Comparison of ENCODE assay signal across 11 mouse cellular contexts in the genomic region with DNA sequence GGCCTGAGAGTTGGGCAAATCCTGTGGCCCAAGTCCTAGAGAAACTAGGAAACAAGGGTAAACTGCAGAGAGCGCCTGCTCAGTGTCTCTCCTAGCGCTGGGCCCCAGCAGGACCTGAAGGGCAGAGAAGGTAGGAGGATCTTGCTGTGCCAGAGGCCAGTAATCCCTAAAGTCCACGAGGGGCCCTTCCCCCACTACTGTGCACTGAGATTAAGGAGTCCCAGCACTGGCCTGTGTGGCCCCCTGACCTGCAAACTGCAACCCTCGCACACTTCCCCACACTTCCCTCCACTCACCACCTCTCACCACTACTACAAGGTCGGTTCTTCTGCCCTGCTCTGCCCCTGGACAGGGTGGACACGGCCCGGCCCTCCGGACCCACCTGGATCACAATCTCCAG. TPM values are rescaled to one million over a fixed set of nuclear protein-coding genes. Genes with fewer than 3 reads are reported as not detected.
A peak's percentile ranks its signal among the peaks of the same experiment; 100 is the strongest.
DNase-seq lines count a peak whose midpoint lies in the region; ATAC-seq lines count a peak whose summit lies in the region.
"Had no signal": no experiment of that assay in that cellular context is flagged by ENCODE, and none has a peak within 500 bp of the region (broad histone marks: within the 10 kb centered on the region; RNA-seq: fewer than 3 reads in every experiment).

No protein-coding gene starts in this region.

- H3K27ac ChIP-seq in heart, embryonic 14.5 days (replicated peaks in 1 of 2; ENCODE audit: control insufficient read depth in 1 of 2, insufficient read depth in 1 of 2, low read depth in 2 of 2, low read length in 2 of 2), result peak overlapping the region; percentile 35 to 62
- H3K27ac ChIP-seq in forebrain, embryonic 13.5 days, result peak overlapping the region; percentile 96
- H3K27ac ChIP-seq in kidney, embryonic 15.5 days, result peak overlapping the region; percentile 96
- peak overlapping the region; percentile 71 for H3K27ac ChIP-seq in neural tube, embryonic 13.5 days (replicated peaks)

- H3K9me3 ChIP-seq in heart, embryonic 14.5 days (ENCODE audit: control insufficient read depth, low read length), result no peaks in the 10 kb centered on the region
- no peaks in the 10 kb centered on the region for H3K9me3 ChIP-seq in forebrain, embryonic 13.5 days (replicated peaks)
- H3K9me3 ChIP-seq in kidney, embryonic 15.5 days (replicated peaks), result no peaks in the 10 kb centered on the region
- H3K9me3 ChIP-seq in neural tube, embryonic 13.5 days, result no peaks in the 10 kb centered on the region

- H3K4me1 ChIP-seq in heart, embryonic 14.5 days (ENCODE audit: control insufficient read depth in 2 of 2, insufficient read depth in 2 of 2, low read length in 2 of 2), result peaks cover 17 to 19% of the 10 kb centered on the region in 2 experiments
- peaks cover 62% of the 10 kb centered on the region for H3K4me1 ChIP-seq in forebrain, embryonic 13.5 days
- peaks cover 66% of the 10 kb centered on the region for H3K4me1 ChIP-seq in kidney, embryonic 15.5 days
- peaks cover 56% of the 10 kb centered on the region for H3K4me1 ChIP-seq in neural tube, embryonic 13.5 days (replicated peaks)

- peaks cover 32% of the 10 kb centered on the region for H3K36me3 ChIP-seq in heart, embryonic 14.5 days (ENCODE audit: control insufficient read depth, insufficient read depth, low read length)
- peaks cover 37% of the 10 kb centered on the region; the same call in 1 of the 2 replicates for H3K36me3 ChIP-seq in forebrain, embryonic 13.5 days (ENCODE audit: poor library complexity, severe bottlenecking)
- peaks cover 34% of the 10 kb centered on the region for H3K36me3 ChIP-seq in kidney, embryonic 15.5 days
- peaks cover 23% of the 10 kb centered on the region for H3K36me3 ChIP-seq in neural tube, embryonic 13.5 days

- ATAC-seq in heart, embryonic 14.5 days (ENCODE audit: insufficient number of reproducible peaks, insufficient read depth, low FRiP score, low read depth), result no peak
- ATAC-seq in forebrain, embryonic 13.5 days, result no peak
- ATAC-seq in kidney, embryonic 15.5 days (replicated peaks; ENCODE audit: low FRiP score), result no peak; the same call in 1 of the 2 replicates
- ATAC-seq in neural tube, embryonic 13.5 days (ENCODE audit: low read depth), result 0 out of 2 replicates have a peak, but pooled peaks have one; percentile 4

- no peak overlapping the region for H3K4me3 ChIP-seq in heart, embryonic 14.5 days (ENCODE audit: control insufficient read depth in 1 of 2, insufficient read depth in 1 of 2, low read depth in 1 of 2, low read length in 2 of 2)
- H3K4me3 ChIP-seq in forebrain, embryonic 13.5 days, result peak overlapping the region; percentile 28
- H3K4me3 ChIP-seq in kidney, embryonic 15.5 days (replicated peaks), result peak overlapping the region; percentile 30
- no peak overlapping the region for H3K4me3 ChIP-seq in neural tube, embryonic 13.5 days
- H3K4me3 ChIP-seq: erythroblast, embryonic 14.5 days had no signal

- WGBS in heart, embryonic 14.5 days, result 34% methylated on average over 8 of the region's 8 CpGs
- 21% methylated on average over 8 of the region's 8 CpGs for WGBS in forebrain, embryonic 13.5 days
- WGBS in kidney, embryonic 15.5 days, result 34% methylated on average over 8 of the region's 8 CpGs
- 60% methylated on average over 8 of the region's 8 CpGs for WGBS in neural tube, embryonic 13.5 days

- peak overlapping the region; percentile 61 for H3K9ac ChIP-seq in heart, embryonic 14.5 days (ENCODE audit: low read length)
- H3K9ac ChIP-seq in forebrain, embryonic 13.5 days, result peak overlapping the region; percentile 61
- H3K9ac ChIP-seq in kidney, embryonic 15.5 days, result peak overlapping the region; percentile 29; the same call in 1 of the 2 replicates
- H3K9ac ChIP-seq in neural tube, embryonic 13.5 days, result peak overlapping the region; percentile 5

- H3K4me2 ChIP-seq in heart, embryonic 14.5 days (ENCODE audit: low read length), result peak overlapping the region; percentile 49
- H3K4me2 ChIP-seq in forebrain, embryonic 13.5 days, result peak overlapping the region; percentile 61
- peak overlapping the region; percentile 50 for H3K4me2 ChIP-seq in kidney, embryonic 15.5 days
- H3K4me2 ChIP-seq in neural tube, embryonic 13.5 days, result peak overlapping the region; percentile 34

- H3K27me3 ChIP-seq in heart, embryonic 14.5 days (ENCODE audit: control insufficient read depth, insufficient read depth, low read length), result no peaks in the 10 kb centered on the region
- no peaks in the 10 kb centered on the region for H3K27me3 ChIP-seq in forebrain, embryonic 13.5 days
- no peaks in the 10 kb centered on the region for H3K27me3 ChIP-seq in kidney, embryonic 15.5 days
- no peaks in the 10 kb centered on the region for H3K27me3 ChIP-seq in neural tube, embryonic 13.5 days
- H3K27me3 ChIP-seq: CH12.LX had no signal

- DNase-seq in heart, adult 8-10 months (ENCODE audit: low spot score), result no peak
- DNase-seq in B cell, adult 2 months, result no peak
- no peak for DNase-seq in frontal cortex, postnatal 36 days (ENCODE audit: low spot score in 2 of 2)
- no peak for DNase-seq in cerebellum, adult 11 months
- DNase-seq: adrenal gland, postnatal 36 days had no signal

RNA-seq across cellular contexts. Expression of a gene that starts 7.2 kb away (rescaled TPM):
- 3.3 and 4.4 TPM in 2 replicates for polyA plus RNA-seq in heart, embryonic 14.5 days (2014; fragmentation: Nextera tagmentation; extraction: Ambion mirVana)
- 1 to 10 TPM; 3.5 to 6.8 (median 5.3) TPM for total RNA-seq in heart, adult 8-10 months (2022)
- polyA plus RNA-seq in forebrain, embryonic 13.5 days (2015; fragmentation: Nextera tagmentation; extraction: Ambion mirVana), result 7.4 and 7.7 TPM in 2 replicates
- polyA plus RNA-seq in kidney, embryonic 15.5 days (2015; fragmentation: Nextera tagmentation; extraction: Ambion mirVana), result 8.5 and 9.5 TPM in 2 replicates
- polyA plus RNA-seq in neural tube, embryonic 13.5 days (2015; fragmentation: Nextera tagmentation; extraction: Ambion mirVana), result 4.9 and 7.2 TPM in 2 replicates

RNA-seq across cellular contexts. Expression of a gene that starts 25.0 kb away (rescaled TPM):
- polyA plus RNA-seq in heart, embryonic 14.5 days (2014; fragmentation: Nextera tagmentation; extraction: Ambion mirVana), result 33.1 and 34.2 TPM in 2 replicates
- total RNA-seq in heart, adult 8-10 months (2022), result 10 to 100 TPM; 14.7 to 18.2 (median 15.9) TPM
- 44.9 and 48.0 TPM in 2 replicates for polyA plus RNA-seq in forebrain, embryonic 13.5 days (2015; fragmentation: Nextera tagmentation; extraction: Ambion mirVana)
- polyA plus RNA-seq in kidney, embryonic 15.5 days (2015; fragmentation: Nextera tagmentation; extraction: Ambion mirVana), result 80.0 and 89.4 TPM in 2 replicates
- 55.5 and 58.7 TPM in 2 replicates for polyA plus RNA-seq in neural tube, embryonic 13.5 days (2015; fragmentation: Nextera tagmentation; extraction: Ambion mirVana)

RNA-seq across cellular contexts. Expression of a gene that starts 35.0 kb away (rescaled TPM):
- polyA plus RNA-seq in heart, embryonic 14.5 days (2014; fragmentation: Nextera tagmentation; extraction: Ambion mirVana), result not detected in 2 replicates
- total RNA-seq in heart, adult 8-10 months (2022), result not detected
- polyA plus RNA-seq in forebrain, embryonic 13.5 days (2015; fragmentation: Nextera tagmentation; extraction: Ambion mirVana), result 0.20 and 0.30 TPM in 2 replicates
- 0.50 and 0.64 TPM in 2 replicates for polyA plus RNA-seq in kidney, embryonic 15.5 days (2015; fragmentation: Nextera tagmentation; extraction: Ambion mirVana)
- not detected in 2 replicates for polyA plus RNA-seq in neural tube, embryonic 13.5 days (2015; fragmentation: Nextera tagmentation; extraction: Ambion mirVana)
- total RNA-seq: adrenal gland, postnatal 36 days; CH12.LX had no signal
- polyA plus RNA-seq: erythroblast, embryonic 14.5 days had no signal

RNA-seq across cellular contexts. Expression of a gene that starts 42.9 kb away (rescaled TPM):
- polyA plus RNA-seq in heart, embryonic 14.5 days (2014; fragmentation: Nextera tagmentation; extraction: Ambion mirVana), result 243 and 295 TPM in 2 replicates
- total RNA-seq in heart, adult 8-10 months (2022), result 1 to 10 TPM; 1.7 to 2.8 (median 2.2) TPM
- polyA plus RNA-seq in forebrain, embryonic 13.5 days (2015; fragmentation: Nextera tagmentation; extraction: Ambion mirVana), result 253 and 270 TPM in 2 replicates
- 340 and 433 TPM in 2 replicates for polyA plus RNA-seq in kidney, embryonic 15.5 days (2015; fragmentation: Nextera tagmentation; extraction: Ambion mirVana)
- polyA plus RNA-seq in neural tube, embryonic 13.5 days (2015; fragmentation: Nextera tagmentation; extraction: Ambion mirVana), result 248 and 255 TPM in 2 replicates
- total RNA-seq: CH12.LX had no signal

Comparison
In these comparisons a context has a peak if more than half of its experiments do, and no peak if none do; other contexts are left out.
1. H3K4me3 ChIP-seq: peak in forebrain, embryonic 13.5 days (single experiment) and kidney, embryonic 15.5 days (single experiment); none in heart, embryonic 14.5 days (0 of 2) and neural tube, embryonic 13.5 days (single experiment).
2. H3K9ac ChIP-seq: peak in every context shown above with its lines; median percentile 61 in heart, embryonic 14.5 days; 61 in forebrain, embryonic 13.5 days; 29 in kidney, embryonic 15.5 days; 5 in neural tube, embryonic 13.5 days.
3. Peak in every context shown above with its lines, with median percentiles within 50 percentile points of each other: H3K27ac ChIP-seq and H3K4me2 ChIP-seq.